Mouse (Mus musculus) gastrocnemius, postnatal 36 days (tissue): ENCODE measurements around the gene Hbq1b. TPM values are rescaled to one million over a fixed set of nuclear protein-coding genes. Genes with fewer than 3 reads are reported as not detected.
"Not testable (repeated sequence)": the region's sequence is repeated elsewhere in the genome, so short reads cannot be mapped to it uniquely, and the experiment has no call there.

Source experiments
- DNase-seq, 2 experiments: peaks; one replicate each; pipeline ENCODE4 v3.0.0; 2022
- intact Hi-C: fragments of 180-260 bp; cut with DNase I; formaldehyde crosslinking; loops from one replicate; pipeline ENCODE4 v1.15.1; 2025
- total RNA-seq, 2 experiments: library from RNA; stranded (reverse); gene quantifications; 2 replicates each; pipeline ENCODE4 v1.2.3; 2021

Hbq1b gene
- total RNA-seq, 2 experiments from 2014 or later: not detected

DNA sequence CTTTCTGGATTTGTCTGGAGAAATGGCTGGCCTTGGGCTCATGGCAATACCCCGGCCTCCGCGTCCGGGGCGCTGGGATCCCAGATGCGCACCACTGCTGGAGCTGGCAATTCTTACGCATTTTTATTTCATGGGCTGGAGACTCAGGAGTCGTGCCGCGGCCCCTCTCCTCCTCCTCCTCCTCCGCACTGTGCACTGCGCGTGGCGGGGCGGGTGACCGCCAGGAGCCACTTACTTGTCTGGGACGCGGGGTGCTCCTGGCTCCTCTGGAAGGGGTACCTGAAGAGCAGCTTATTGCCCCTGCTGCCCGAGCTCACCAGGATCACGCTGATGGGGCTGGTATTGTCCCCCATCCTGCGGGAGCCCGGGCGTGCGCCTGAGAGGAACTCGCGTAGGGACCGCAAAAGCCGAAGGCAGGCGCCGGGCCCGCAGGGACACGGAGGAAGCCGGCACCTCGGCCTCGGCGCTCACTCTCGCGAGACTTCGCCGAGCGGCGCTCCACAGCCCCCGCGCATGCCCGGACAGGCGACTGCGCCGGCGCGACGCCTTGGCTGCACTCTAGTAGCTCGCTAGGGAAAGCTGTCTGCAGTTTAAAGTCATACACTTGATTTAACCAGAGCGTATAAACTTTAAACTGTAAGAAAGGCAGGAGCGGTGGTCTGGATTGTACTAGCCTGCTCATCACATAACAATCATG, 19.4 kb upstream of the Hbq1b start, which contains the start of gene Nprl3:
TSS of gene Nprl3 (minus strand) at position 520 of the 697 bp plus-strand sequence.
- intact Hi-C loops: no loop called here
- peak; percentile 92 to 97 for DNase-seq

DNA sequence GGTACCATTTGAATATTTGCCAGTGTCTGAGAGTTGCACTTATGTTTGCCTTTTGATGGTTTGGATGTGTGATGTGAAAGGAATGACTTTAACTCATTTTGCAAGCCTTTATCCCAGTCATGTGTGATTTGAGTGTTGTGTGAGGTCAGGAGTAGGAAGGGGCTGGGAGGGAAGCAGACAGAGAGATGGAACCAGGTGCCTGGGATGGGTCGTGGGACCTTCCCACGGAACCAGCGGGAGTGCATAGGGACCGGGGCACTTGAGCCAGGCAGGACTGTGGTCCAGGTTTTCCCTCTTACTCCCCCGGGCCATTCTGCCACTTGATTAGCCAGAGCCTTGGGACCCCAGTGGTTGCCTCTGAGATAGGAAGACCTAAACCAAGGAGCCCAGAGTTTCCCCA, 18.8 kb upstream of the Hbq1b start:
- DNase-seq: no peak
- intact Hi-C loops: no loop called here

DNA sequence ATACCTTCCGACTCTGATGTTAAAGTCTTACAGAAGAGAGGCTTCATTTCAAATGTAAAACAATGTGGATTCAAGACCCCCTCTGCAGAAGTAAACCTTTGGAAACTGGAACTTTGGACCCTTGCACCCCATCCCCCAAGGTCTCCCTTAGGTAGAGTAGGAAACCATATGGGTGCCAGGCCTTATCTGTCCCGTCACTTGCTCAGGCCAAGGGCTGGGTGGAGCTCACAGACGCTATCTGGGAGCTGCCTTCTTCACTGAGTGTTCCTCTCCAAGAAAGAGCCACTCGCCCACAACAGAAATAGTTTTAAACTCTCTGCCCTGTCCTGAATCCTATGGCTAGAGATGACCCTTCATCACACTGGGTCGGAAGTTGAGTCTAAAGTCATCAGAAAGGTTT, 17.8 kb upstream of the Hbq1b start:
- DNase-seq: no peak
- intact Hi-C loops: no loop called here

DNA sequence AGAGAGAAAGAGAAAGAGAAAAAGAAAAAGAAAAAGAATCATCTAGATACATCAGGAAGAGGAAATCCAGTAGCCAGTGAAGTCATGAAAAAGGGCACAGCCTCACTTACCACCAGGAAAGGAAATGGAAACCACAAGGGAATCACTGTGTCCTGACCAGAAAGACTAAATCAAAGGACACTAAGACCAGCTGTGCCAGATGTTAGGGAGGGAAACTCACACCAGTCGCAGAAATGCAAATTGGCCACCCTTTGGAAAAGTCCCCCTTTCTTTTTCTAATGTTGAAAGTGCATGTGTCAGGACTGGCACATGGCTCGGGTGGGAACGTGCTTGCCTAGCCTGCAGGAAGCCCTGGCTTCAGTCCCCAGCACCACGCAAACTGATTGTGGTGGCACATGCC, 15.6 kb upstream of the Hbq1b start:
- no peak for DNase-seq
- intact Hi-C loops: no loop called here

DNA sequence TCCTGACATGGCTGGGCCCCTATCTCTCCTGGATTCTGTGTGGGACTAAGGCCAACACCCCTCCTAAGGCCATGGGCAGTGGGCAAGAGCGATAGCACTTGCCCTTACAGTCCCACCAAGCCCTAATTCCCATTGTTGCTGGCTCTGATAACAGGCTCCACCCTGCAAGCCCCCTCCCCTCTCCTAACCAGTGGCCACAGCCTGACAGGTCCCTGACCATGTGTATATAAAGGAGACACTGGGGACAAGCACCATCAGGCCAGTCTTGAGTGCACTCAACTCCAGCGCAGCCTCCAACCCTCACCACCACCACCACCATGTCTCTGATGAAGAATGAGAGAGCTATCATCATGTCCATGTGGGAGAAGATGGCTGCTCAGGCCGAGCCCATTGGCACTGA, 10.4 kb upstream of the Hbq1b start, which contains the start of gene Hba-x:
TSS of gene Hba-x (plus strand) at position 54 of the 400 bp plus-strand sequence.
- intact Hi-C loops: no loop called here
- DNase-seq: no peak

DNA sequence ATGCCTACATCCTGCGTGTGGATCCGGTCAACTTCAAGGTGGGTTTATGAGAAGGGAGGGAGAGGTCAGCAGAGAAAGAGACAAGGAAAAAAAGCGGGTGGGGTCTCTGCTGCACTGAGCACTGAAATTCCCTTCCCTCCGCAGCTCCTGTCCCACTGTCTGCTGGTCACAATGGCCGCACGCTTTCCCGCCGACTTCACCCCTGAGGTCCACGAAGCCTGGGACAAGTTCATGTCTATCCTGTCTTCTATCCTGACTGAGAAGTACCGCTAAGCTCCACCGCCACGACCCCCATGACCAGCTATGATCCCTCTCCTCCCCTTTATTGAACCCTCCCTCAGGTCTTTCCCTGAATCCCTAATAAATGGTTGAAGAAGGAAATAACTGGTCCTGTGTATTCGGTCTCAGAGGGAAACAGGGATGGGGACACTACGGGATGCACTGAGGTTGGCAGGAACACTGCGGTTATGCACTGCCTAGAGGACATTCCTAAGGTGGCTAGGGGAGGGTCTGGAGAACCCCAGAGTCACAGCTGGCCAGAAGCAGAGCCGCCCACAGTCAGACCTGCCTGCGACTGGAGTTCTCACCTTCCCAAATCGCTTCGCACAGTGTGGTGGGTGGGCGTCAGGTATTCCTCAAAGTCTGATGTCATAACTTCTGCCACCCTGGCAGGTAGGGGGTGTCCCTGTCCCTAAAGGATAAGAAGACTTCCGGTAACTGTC, 8.9 kb upstream of the Hbq1b start:
- no peak for DNase-seq
- intact Hi-C loops: no loop called here

DNA sequence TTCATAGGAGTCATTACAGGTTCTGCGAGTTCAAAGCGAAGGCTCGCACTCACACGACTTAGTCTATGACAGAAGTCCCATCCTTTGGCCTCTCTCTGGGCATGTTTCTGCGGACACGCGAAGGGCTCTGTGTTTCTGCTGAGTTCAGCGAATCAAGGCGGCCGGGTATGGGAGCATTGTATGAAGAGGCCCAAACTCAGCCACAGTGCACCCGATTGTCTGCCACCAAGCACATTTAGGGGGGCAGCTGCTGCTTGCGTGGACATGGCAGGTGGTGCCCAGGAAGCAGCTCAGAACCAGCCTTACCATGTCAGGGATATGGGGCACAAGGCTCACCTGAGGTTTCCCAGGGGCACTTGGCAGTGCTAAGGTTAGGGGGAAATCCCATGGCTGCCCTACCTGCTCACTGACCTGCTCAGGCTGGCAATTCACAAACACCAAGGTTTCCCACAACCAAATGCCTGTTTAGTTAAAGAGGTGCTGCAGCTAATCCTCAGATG, 8.3 kb upstream of the Hbq1b start:
- DNase-seq: no peak
- intact Hi-C loops: no loop called here

DNA sequence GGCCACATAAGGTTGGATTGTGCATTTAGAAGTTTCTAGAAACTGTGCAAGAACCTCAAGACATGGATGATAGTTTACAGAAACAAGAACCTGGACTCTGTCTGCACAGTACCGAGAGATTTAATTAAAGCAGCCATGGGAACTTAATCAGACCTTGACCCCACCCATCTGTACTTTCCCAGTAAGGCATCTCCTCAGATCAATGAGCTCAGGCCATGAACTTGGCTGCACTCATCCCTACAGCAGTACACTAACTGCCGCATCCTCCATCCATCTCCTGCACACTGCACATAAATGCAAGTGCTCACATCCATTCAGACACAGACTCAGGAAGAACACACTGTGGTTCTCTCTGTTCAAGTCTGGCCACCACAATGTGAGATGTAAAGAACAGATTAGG, 6.1 kb upstream of the Hbq1b start:
- intact Hi-C loops: no loop called here
- DNase-seq: no peak

DNA sequence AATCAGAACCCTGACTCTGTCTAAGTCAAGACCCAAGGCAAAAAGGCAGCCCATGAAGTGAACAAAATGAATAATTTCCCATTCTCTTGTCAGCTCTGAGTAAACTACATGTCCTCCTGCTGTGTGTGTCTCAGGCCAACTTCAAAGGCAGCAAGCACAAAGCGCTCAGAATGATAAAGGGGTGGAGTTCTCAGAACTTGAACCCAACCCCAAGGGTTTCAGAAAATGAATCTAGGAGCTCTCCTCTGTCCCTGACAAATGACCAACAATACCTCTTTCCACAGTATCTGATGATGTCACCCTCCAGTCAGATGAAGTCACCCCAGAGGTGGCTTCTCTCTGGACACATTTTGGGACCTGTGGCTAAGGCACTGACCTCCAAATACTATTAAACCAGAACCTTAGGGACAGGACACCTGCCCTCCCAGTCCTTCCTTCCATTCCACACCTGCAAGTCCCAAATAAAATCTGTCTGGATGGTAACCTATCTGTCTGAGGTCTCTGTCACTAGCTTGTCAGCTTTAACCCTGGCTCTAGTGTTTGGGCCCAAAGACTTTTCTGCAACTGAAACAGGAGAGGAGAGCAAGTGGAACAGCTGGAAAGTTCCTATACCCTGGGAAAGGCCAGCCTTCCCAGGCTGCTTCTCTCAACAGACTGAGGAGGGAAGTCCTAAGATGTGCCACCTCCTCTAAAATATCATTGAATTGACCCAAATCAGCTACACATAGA, 5.2 kb upstream of the Hbq1b start:
- intact Hi-C loops: no loop called here
- no peak for DNase-seq

DNA sequence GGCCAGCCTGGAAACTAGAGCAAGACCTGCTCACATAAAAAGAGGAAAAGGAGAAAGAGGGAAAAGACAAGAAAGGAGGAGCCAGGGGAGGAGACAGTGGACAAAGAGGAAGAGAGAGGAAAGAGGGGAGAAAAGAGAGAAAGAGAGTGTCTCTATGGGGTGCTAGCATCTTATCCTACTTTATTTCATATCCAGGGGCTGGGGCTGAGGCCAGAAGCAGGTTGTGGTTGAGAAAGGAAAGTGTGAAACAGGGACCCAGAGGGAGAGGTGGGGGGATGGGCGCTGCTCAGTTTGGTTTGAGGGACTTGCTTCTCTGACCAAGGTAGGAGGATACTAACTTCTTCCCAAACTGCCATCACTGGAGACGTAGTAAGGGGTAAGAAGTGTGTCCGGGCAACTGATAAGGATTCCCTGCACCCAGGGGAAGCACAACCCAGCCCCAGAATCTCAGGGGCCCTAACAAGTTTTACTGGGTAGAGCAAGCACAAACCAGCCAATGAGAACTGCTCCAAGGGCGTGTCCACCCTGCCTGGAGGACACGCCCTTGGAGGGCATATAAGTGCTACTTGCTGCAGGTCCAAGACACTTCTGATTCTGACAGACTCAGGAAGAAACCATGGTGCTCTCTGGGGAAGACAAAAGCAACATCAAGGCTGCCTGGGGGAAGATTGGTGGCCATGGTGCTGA, 3.5 kb upstream of the Hbq1b start, which contains the start of gene Hba-a1:
TSS of gene Hba-a1 (plus strand) at position 421 of the 687 bp plus-strand sequence.
- intact Hi-C loops, DNase-seq: not testable (repeated sequence)

DNA sequence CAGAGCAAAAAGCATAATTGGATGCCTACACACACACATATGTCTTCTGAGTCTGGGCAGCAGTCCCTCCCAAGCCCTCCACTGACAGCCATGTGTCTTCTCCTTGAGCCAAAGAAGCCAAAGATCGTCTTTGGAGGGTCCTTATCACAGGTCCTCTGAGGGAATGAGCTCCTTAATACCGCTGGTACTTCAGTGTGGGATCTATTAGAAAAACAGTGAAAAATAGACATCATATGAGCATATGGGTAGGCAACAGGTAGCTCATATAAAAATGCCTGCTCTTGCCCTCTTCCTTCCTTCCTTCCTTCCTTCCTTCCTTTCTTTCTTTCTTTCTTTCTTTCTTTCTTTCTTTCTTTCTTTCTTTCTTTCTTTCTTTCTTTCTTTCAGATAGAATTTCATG, 2.2 kb upstream of the Hbq1b start:
- DNase-seq, intact Hi-C loops: not testable (repeated sequence)

DNA sequence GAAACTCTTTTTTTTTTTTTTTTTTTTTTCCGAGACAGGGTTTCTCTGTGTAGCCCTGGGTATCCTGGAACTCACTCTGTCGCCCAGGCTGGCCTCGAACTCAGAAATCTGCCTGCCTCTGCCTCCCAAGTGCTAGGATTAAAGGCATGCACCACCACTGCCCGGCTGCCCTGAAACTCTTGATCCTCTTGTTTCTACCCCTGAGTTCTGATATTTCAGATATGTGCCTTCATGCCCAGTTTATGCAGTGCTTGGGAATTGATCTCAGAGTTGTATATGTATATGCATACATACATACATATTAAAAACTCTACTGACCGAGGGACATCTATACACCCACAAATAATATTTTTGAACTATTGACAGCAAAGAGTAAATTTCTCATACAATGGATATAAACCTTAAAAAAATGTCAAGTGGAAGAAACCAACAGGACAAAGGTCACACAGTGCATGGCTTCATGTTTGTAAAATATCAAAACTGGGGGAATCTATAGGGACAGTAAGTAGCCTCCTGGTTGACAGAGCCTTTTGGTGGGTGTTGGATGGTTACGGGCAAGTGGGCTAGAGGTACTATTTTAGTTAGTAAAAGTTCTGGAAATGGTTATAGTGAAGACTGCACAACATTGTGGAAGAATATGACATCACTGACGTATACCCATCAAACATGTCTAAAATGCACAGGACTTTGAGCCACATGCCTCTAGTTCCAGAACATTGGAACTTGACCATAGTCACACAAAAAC, 1.6 kb upstream of the Hbq1b start:
- intact Hi-C loops: loop anchor here (5.0 kb wide), 1 partner anchor 103 kb away; no protein-coding TSS in a partner anchor

DNA sequence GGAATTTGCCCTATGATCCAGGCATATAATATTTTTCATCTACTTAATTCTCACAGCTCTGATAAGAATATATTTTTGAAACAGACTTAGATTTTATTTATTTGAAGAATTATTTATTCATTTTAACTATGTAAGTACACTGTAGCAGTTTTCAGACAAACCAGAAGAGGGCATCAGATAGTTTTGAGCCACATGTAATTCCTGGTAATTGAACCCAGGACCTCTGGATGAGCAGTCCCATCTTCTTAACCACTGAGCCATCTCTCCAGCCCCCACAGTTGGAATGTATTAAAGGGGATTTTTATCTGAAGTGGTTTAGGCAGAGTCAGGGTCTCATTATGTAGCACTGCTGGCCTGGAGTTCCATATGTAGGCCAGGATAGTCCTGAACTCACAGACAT, 878 bp upstream of the Hbq1b start:
- intact Hi-C loops: loop anchor here (5.0 kb wide), 1 partner anchor 104 kb away; no protein-coding TSS in a partner anchor
- not testable (repeated sequence) for DNase-seq

More for the DNA sequence above, 1.6 kb upstream of the Hbq1b start:
- no peak for DNase-seq

DNA sequence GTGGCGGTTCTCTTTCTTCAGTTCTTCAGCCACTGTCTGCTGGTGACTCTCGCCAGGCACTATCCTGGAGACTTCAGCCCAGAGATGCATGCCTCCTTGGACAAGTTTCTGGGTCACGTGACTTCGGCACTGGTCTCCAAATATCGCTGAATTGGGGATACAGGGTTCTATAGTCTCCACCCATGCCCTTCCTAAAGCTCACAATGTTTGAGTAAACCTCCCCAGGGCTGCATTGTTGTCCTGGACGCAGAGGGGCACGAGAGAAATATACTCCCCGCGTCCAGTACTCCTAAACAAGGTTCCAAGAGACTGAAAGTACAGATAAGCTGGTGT, 694 bp downstream of the Hbq1b start:
- intact Hi-C loops: loop anchor here (5.0 kb wide), 1 partner anchor 105 kb away; no protein-coding TSS in a partner anchor
- no peak for DNase-seq

DNA sequence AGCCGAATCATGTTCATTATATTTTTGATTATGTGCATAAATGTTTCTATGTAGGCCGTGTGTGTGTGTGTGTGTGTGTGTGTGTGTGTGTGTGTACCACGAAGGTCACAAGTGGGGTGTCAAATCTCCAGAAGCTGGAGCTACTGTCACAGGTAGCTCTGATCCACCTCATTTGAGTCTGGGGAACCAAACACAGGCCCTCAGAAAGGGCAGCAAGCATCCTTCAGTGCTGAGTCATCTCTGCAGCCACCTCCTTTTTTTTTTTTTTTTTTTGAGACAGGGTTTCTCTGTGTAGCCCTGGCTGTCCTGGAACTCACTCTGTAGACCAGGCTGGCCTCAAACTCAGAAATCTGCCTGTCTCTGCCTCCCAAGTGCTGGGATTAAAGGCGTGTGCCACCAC, 6.1 kb downstream of the Hbq1b start:
- DNase-seq, intact Hi-C loops: not testable (repeated sequence)

DNA sequence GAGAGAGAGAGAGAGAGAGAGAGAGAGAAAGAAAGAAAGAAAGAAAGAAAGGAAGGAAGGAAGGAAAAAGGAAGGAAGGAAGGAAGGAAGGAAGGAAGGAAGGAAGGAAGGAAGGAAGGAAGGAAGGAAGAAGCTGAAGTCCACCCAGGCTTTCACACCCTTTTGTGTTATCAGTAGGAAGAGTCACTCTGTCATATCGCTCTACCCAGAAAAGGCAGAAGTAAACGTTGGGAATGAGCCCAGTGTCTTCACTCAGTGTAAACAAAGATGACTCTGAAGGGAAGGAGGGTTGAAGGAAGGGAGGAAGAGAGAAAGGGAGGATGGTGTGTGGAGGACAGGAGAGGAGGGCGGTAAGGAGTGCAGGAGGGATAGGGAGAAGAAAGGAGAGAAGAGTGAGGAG, 6.7 kb downstream of the Hbq1b start:
- intact Hi-C loops, DNase-seq: not testable (repeated sequence)

DNA sequence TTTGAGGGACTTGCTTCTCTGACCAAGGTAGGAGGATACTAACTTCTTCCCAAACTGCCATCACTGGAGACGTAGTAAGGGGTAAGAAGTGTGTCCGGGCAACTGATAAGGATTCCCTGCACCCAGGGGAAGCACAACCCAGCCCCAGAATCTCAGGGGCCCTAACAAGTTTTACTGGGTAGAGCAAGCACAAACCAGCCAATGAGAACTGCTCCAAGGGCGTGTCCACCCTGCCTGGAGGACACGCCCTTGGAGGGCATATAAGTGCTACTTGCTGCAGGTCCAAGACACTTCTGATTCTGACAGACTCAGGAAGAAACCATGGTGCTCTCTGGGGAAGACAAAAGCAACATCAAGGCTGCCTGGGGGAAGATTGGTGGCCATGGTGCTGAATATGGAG, 9.4 kb downstream of the Hbq1b start, which contains the start of gene Hba-a2:
TSS of gene Hba-a2 (plus strand) at position 287 of the 400 bp plus-strand sequence.
- DNase-seq, intact Hi-C loops: not testable (repeated sequence)

DNA sequence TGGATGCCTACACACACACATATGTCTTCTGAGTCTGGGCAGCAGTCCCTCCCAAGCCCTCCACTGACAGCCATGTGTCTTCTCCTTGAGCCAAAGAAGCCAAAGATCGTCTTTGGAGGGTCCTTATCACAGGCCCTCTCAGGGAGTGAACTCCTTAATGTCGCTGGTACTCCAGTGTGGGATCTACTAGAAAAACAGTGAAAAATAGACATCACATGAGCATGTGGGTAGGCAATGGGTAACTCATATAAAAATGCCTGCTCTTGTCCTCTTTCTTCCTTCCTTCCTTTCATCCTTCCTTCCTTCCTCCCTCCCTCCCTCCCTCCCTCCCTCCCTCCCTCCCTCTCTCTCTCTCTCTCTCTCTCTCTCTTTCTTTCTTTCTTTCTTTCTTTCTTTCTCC, 10.7 kb downstream of the Hbq1b start:
- DNase-seq, intact Hi-C loops: not testable (repeated sequence)

DNA sequence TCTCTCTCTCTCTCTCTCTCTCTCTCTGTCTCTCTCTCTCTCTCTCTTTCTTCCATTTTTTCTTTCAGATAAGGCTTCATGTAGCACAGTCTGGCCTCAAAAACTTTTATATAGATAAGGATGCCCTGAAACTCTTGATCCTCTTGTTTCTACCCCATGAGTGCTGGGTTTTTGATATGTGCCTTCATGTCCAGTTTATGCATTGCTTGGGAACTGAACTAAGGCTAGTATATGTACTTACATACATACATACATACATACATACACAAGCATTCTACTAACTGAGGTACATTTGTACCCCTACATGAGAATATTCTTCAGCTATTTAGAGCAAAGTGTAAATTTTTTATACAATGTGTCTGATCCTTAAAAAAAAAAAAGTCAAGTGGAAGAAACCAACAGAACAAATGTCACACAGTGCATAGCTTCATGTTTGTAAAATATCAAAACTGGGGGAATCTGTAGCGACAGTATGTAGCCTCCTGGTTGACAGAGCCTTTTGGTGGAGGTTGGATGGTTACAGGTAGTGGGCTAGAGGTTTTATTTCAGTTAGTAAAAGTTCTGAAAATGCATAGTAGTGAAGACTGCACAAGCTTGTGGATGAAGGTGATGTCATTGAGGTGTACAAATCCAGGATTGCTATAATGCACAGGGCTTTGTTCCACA, 11.2 kb downstream of the Hbq1b start:
- intact Hi-C loops: no loop called here
- DNase-seq: no peak
